Mouse (Mus musculus): Measurements from ENCODE around the gene Tmem138. TPM values are rescaled to one million over a fixed set of nuclear protein-coding genes. Genes with fewer than 3 reads are reported as not detected.
"Not testable (repeated sequence)": the region's sequence is repeated elsewhere in the genome, so short reads cannot be mapped to it uniquely, and the experiment has no call there.

Gene Tmem138
- polyA plus RNA-seq, 1 experiment from 2014 or later, result 42.2 TPM

- not testable (repeated sequence) for DNase-seq; H3K27me3 ChIP-seq (ENCODE audit: insufficient read depth, low read length); H3K4me2 ChIP-seq; H3K36me3 ChIP-seq (ENCODE audit: insufficient read depth); ATAC-seq (ENCODE audit: insufficient read depth); H3K27ac ChIP-seq (ENCODE audit: low read depth); H3K9me3 ChIP-seq (ENCODE audit: low read depth, low read length); H3K4me1 ChIP-seq (ENCODE audit: insufficient read depth); H3K4me3 ChIP-seq (ENCODE audit: low read depth, low read length); H3K9ac ChIP-seq
- WGBS, result 67% methylated on average over 4 of the region's 4 CpGs
- peak; percentile 9; the same call in 1 of the 2 replicates for TF ChIP-seq CTCF (IDR thresholded peaks at IDR 0.05; ENCODE audit: low read depth)
Observed at GRCm38 (mm10) chr19:10557837-10558375, 19.3 kb downstream of the Tmem138 start.

GRCm38 (mm10) chr19:10557430-10557829 lies 19.7 kb downstream of the Tmem138 start:
- WGBS, result 76% methylated on average over 2 of the region's 2 CpGs
- Histone ChIP-seq H3K4me1 (ENCODE audit: insufficient read depth) (0 out of 2 replicates have a peak, but pooled peaks cover 6% of the 10 kb centered on the region), H3K27me3 (ENCODE audit: insufficient read depth, low read length) (no peaks in the 10 kb centered on the region), H3K4me2 (no peak overlapping the region), H3K9me3 (ENCODE audit: low read depth, low read length) (no peaks in the 10 kb centered on the region), H3K4me3 (ENCODE audit: low read depth, low read length) (no peak overlapping the region), H3K36me3 (ENCODE audit: insufficient read depth) (peaks cover 4% of the 10 kb centered on the region; the same call in 1 of the 2 replicates), H3K9ac (no peak overlapping the region), H3K27ac (ENCODE audit: low read depth) (no peak overlapping the region)
- no peak for TF ChIP-seq CTCF (IDR thresholded peaks at IDR 0.05; ENCODE audit: low read depth)
- ATAC-seq (ENCODE audit: insufficient read depth) (no peak), DNase-seq (no peak)

- DNase-seq (no peak), ATAC-seq (ENCODE audit: insufficient read depth) (no peak)
- no peak overlapping the region for H3K27ac ChIP-seq (ENCODE audit: low read depth)
- H3K9me3 ChIP-seq (ENCODE audit: low read depth, low read length), result no peaks in the 10 kb centered on the region
- no peak overlapping the region for H3K4me3 ChIP-seq (ENCODE audit: low read depth, low read length)
- H3K4me2 ChIP-seq, result no peak overlapping the region
- WGBS, result 50% methylated on average over 2 of the region's 2 CpGs
- H3K4me1 ChIP-seq (ENCODE audit: insufficient read depth), result 0 out of 2 replicates have a peak, but pooled peaks cover 6% of the 10 kb centered on the region
- H3K36me3 ChIP-seq (ENCODE audit: insufficient read depth), result peaks cover 7% of the 10 kb centered on the region
- TF ChIP-seq CTCF (IDR thresholded peaks at IDR 0.05; ENCODE audit: low read depth), result no peak
- H3K27me3 ChIP-seq (ENCODE audit: insufficient read depth, low read length), result no peaks in the 10 kb centered on the region
- H3K9ac ChIP-seq, result no peak overlapping the region
Observed at GRCm38 (mm10) chr19:10557001-10557400, 20.2 kb downstream of the Tmem138 start.

- Histone ChIP-seq H3K4me2 (peak within 1 kb of the TSS; percentile 89), H3K4me3 (ENCODE audit: low read depth, low read length) (peak within 1 kb of the TSS; percentile 66), H3K27me3 (ENCODE audit: insufficient read depth, low read length) (no peaks in the 10 kb centered on the region), H3K27ac (ENCODE audit: low read depth) (peak within 1 kb of the TSS; percentile 58), H3K9ac (peak within 1 kb of the TSS; percentile 64), H3K9me3 (ENCODE audit: low read depth, low read length) (no peaks in the 10 kb centered on the region), H3K4me1 (ENCODE audit: insufficient read depth) (0 out of 2 replicates have a peak, but pooled peaks cover 6% of the 10 kb centered on the region), H3K36me3 (ENCODE audit: insufficient read depth) (peaks cover 18% of the 10 kb centered on the region)
- ATAC-seq (ENCODE audit: insufficient read depth), result peak; percentile 99
- peak; percentile 90 for DNase-seq
- 1% methylated on average over 43 of the region's 43 CpGs for WGBS
- TF ChIP-seq CTCF (IDR thresholded peaks at IDR 0.05; ENCODE audit: low read depth), result peak; percentile 17; the same call in 1 of the 2 replicates
Observed at GRCm38 (mm10) chr19:10555624-10556510, 21.3 kb downstream of the Tmem138 start, which contains the start of gene Tmem216. Gene Tmem216 (minus strand): TSS chr19:10556238.

- WGBS, result 90% methylated on average over 5 of the region's 5 CpGs
- no peaks in the 10 kb centered on the region for H3K4me1 ChIP-seq (ENCODE audit: insufficient read depth)
Observed at GRCm38 (mm10) chr19:10539454-10539853, 37.7 kb downstream of the Tmem138 start.

GRCm38 (mm10) chr19:10530082-10530481 lies 47.1 kb downstream of the Tmem138 start:
- 0 out of 2 replicates have a peak, but pooled peaks have one; percentile 11 for TF ChIP-seq CTCF (IDR thresholded peaks at IDR 0.05; ENCODE audit: low read depth)
- 90% methylated on average over 1 of the region's 1 CpGs for WGBS
- Histone ChIP-seq H3K27me3 (ENCODE audit: insufficient read depth, low read length) (no peaks in the 10 kb centered on the region), H3K4me1 (ENCODE audit: insufficient read depth) (peaks cover 8% of the 10 kb centered on the region; the same call in 1 of the 2 replicates), H3K9me3 (ENCODE audit: low read depth, low read length) (no peaks in the 10 kb centered on the region), H3K36me3 (ENCODE audit: insufficient read depth) (peaks cover 68% of the 10 kb centered on the region), H3K4me2 (no peak overlapping the region), H3K27ac (ENCODE audit: low read depth) (no peak overlapping the region), H3K9ac (no peak overlapping the region), H3K4me3 (ENCODE audit: low read depth, low read length) (no peak overlapping the region)
- ATAC-seq (ENCODE audit: insufficient read depth) (no peak), DNase-seq (no peak)

More at GRCm38 (mm10) chr19:10539454-10539853, 37.7 kb downstream of the Tmem138 start:
- H3K27ac ChIP-seq (ENCODE audit: low read depth), result no peak overlapping the region
- DNase-seq (no peak), ATAC-seq (ENCODE audit: insufficient read depth) (no peak)
- no peak for TF ChIP-seq CTCF (IDR thresholded peaks at IDR 0.05; ENCODE audit: low read depth)
- H3K36me3 ChIP-seq (ENCODE audit: insufficient read depth), result peaks cover 93% of the 10 kb centered on the region
- no peaks in the 10 kb centered on the region for H3K9me3 ChIP-seq (ENCODE audit: low read depth, low read length)
- no peak overlapping the region for H3K9ac ChIP-seq
- no peak overlapping the region for H3K4me2 ChIP-seq
- H3K4me3 ChIP-seq (ENCODE audit: low read depth, low read length), result no peak overlapping the region
- H3K27me3 ChIP-seq (ENCODE audit: insufficient read depth, low read length), result no peaks in the 10 kb centered on the region

GRCm38 (mm10) chr19:10525910-10526309 lies 51.3 kb downstream of the Tmem138 start, which contains the start of gene Sdhaf2:
Gene Sdhaf2 (minus strand): TSS chr19:10526142.
- Histone ChIP-seq H3K9me3 (ENCODE audit: low read depth, low read length) (no peaks in the 10 kb centered on the region), H3K4me2 (peak within 1 kb of the TSS; percentile 76), H3K4me1 (ENCODE audit: insufficient read depth) (peaks cover 8% of the 10 kb centered on the region; the same call in 1 of the 2 replicates), H3K36me3 (ENCODE audit: insufficient read depth) (peaks cover 34% of the 10 kb centered on the region), H3K9ac (peak within 1 kb of the TSS; percentile 98), H3K27ac (ENCODE audit: low read depth) (peak within 1 kb of the TSS; percentile 98), H3K27me3 (ENCODE audit: insufficient read depth, low read length) (no peaks in the 10 kb centered on the region), H3K4me3 (ENCODE audit: low read depth, low read length) (peak within 1 kb of the TSS; percentile 92)
- DNase-seq, result peak; percentile 88
- peak; percentile 68 for TF ChIP-seq CTCF (IDR thresholded peaks at IDR 0.05; ENCODE audit: low read depth)
- ATAC-seq (ENCODE audit: insufficient read depth), result no peak
- WGBS, result 0% methylated on average over 11 of the region's 11 CpGs

All from lung, embryonic 14.5 days (tissue).